Mouse (Mus musculus): ENCODE measurements around the gene Vamp9.

Vamp9 gene

DNA sequence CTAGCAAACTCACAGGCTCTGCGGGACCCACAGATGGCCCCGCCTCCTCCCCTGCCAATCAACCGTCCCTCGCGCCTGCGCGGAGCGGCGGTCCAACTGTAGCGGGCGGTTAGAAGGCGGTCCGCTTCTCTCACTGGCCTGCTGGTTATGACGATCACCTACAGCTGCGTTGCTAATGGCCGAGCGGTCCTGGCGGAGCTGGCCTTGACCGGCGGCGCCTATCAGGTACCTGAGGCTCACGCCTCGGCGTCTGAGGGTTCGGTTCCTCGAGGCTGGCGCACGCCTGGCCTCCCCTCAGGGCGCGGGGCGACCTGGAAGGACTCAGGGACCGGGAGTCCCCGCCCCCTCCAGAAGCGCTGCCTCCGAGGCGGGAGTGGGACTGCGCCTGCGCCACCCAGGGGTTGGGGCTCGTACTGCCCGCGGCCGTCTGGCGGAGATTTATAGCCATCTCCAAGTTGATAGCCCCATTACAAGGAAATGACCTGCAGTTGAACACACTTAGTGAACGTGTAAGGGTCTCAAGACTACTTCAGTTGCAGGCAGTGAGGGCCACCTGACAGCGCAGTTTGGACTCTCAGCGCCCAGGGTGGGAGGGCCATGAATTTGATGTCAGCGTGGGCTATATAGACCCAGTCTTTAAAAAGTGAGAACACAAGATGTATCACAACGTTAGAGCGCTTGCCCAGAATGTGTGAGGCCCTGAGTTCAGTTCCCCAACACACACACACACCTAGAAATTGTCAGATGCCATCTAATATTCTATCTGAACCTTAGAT is at the start of gene Vamp9:
Gene Vamp9, plus strand, starts transcription at position 74 of the 776 bp plus-strand sequence.
- peak; percentile 98 for DNase-seq (ENCODE audit: low spot score)

DNA sequence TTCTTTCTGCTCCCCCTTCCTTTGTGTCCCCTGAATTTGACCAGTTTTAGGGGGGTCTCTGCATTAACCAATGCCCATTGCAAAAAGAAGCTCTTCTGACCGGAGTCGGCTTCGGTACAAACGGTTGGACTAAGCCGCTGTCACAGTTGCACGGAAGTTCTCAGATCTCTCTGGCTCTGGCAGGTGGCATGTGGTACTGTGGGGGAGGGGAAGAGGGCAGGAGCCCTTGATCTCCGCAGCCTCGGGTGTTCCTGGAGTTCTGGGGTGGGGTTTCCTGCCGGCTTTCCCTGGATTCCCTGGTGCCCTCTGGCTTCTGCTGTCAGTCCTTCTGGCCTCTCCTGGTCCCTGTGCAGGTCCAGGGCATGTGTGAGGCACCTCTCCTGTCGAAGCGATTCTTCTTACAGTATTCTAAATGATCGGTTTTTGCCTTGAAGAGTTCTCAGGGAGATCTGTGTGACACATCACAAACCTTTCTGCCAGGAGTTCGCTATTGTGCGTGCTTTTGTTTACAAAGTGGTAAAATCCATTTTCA is 48.9 kb upstream of the Vamp9 start:
- DNase-seq (ENCODE audit: low spot score): no peak

DNA sequence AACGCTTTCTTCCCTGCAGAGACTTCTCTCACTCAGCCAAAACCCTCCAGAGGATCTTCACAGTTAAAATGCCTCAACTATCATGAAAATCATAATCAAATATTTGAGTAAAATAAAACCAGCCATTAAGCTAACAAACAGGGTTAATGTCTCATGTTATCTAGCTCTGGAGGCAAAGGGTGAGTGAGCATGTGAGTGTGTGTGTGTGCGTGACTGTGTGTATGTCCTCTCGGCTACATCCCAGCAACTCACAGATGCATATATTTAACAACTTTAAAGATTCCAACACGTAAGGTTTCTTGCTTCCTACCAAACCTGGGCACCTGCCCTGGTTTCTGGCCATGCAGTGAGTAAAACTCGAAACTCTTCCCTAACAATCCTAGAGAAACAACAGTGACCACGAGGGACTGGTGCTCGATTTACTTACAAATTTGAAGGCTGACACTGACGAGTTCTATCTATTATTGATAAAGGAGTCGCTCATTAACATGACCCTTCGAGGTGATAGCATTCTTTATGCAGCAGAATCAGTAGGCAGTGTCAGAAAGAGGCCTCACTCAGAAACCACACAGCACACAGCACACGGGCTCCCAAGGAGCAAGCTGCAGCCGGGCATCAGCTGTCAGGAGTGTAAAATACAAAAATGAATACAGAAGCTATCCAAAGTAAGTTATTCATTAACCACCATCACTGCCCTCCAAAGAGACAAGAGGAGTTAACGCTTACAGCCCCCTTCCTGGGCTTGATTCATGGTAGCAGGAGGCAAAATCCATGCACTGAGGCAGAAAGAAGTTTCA is 46.2 kb upstream of the Vamp9 start:
- no peak for DNase-seq (ENCODE audit: low spot score)

DNA sequence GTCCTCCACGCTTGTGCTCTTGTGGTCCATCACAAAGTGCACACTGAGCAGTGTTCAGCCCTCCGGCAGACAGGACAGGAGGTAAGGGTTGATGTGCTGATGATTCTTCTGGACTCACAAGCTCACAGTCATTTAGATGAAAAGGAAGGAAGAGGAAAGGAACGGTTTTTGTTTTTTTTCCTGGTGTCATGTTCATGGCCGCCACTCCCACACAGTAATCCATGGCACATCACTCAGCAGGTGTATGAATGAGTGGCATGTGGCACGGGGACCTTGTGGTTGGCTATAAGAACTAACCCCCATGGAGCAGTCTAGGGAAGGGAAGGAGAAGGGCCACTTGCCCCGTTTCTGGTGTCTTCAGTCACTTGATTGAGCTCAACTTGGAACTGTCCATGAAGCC is 44.2 kb upstream of the Vamp9 start:
- no peak for DNase-seq (ENCODE audit: low spot score)

DNA sequence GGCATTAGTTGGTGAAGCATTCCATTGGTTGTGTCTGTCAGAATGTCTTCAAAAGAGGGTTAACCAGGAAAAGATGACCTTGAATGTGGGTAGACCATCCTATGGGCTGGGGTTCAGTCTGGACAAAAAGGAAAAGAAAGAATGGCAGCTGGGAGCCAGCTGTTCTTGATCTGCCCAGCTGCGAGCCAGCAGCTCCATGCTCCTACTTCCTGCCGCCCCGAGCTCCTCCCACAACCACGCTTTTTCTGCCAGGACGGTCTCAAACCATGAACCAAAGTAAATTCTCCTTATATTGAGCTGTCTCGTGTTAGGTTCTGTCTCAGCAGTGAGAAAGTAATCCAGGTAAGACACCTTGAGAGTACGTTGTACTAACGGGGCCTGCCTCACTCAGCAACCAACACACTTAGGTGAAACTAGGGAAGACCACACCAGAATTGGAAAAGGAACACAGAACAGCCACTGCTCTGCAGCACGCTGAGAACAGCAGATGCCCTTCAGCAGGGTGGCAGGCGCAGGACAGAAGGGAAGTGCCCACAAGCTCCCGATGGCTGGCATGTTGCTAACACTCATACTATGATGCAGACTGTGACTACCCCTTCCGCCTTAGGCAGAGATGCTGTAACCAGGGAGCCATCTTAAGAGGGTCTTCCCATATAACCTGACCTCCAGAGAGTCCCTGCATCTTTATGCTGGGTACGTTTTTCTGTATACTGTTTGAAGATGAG is 42.2 kb upstream of the Vamp9 start:
- no peak for DNase-seq (ENCODE audit: low spot score)

DNA sequence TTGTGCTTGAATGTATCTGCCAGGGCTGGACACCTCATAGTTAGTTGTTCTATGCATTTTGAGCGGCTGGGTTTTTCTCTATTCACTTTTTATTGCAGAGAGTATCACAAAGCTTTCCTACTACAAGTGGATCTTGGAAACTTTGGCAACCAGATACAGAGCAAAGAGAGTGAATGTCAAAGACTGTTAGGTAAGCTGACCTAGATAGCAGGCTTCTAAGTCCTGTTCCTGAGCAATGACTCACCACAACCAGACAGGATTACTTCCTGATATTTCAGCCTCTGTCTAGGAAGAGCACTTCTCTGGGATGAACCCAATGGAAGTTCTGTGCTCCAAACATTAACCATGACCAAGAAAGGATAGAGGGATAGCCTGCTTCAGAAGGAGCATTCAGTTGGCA is 40.3 kb upstream of the Vamp9 start:
- no peak for DNase-seq (ENCODE audit: low spot score)

DNA sequence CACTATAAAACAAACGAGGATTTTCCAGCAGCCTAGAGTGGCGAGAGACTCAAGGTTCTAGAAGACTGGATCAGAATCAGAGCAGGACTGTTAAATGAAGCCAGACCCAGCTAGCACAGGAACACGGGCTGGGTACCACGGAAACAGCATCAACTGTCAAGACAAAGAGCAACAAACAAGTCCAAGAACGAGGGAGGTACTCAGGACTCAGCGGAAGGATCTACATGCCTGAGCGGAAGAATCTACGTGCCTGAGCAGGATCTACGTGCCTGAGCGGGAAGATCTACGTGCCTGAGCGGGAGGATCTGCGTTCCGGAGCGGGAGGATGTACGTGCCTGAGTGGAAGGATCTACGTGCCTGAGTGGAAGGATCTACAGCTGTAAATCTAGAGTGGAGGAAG is 37.8 kb upstream of the Vamp9 start:
- no peak for DNase-seq (ENCODE audit: low spot score)

DNA sequence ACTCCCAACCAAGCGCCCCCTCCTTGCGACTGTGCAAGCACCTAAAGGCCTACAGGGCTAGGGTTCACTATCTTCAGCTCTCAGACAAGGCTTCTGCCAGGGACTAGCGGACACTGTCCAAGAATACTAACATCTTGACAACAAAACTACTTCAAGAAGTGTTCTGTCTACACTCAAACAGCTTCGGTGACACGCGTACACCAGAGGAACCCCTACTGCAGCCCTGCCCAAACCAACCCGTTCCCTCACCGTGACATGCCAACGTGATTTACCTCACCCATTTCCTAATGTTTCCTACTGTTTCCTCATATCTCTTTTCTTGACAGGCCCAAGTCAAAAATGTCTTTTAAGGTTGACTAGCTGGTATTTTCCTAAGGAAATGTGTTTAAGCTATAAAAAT is 37.1 kb upstream of the Vamp9 start:
- no peak for DNase-seq (ENCODE audit: low spot score)

DNA sequence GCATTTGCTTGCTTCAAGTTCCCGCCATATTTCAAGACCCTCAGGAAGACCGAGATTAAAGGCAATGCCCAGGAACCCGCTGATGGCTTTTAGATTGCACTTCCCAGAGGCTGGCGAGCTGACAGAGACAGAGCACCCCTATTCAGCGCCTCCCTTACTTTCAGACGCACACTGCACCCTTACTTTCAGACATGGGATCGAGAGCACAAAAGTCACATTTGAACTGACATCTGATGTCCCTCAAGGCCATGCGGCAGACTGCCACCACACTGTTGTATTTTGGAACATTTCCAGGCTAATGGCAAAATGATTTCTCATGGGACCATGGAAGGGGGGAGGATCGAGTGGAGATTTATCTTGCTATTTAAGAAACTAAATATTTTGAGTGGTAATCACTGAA is 28.5 kb upstream of the Vamp9 start:
- no peak for DNase-seq (ENCODE audit: low spot score)

DNA sequence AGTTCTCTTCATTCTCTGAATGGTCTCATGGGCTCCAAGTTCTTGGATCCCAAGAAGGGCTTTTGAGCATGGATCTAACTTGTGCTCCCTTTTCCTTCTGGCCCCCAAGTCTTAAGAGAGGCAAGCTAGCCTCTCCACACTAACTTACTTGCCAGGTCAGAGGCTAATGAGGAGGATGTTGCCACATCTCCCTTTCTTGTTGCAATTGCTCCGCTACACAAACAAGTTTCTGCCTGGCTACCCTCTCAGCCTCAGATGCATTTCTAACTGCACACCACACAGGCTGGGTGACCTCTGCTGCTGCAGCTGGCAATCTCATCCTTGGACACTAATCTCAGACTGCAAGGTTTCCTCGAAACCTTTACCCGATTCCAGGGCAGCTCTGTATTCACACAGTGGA is 23.6 kb upstream of the Vamp9 start:
- no peak for DNase-seq (ENCODE audit: low spot score)

DNA sequence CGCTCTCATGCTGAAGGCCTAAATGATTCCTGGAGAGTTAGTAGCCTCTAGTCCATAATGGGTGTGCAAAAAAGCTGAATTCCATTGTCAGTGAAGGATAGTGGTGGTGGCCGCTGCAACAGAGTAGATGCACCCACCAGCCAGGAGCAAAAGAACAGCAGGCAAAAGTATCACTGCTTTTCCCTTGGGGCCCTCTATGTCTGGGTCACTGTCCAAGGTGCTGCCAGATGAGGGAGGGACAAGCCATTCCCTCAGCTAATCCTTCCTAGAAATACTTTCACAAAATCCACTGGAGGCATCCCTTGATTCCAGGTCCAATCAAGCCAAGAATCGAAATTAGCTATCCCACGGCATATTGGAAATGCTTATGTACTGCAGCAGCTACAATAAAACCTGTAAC is 22.0 kb upstream of the Vamp9 start:
- DNase-seq (ENCODE audit: low spot score): no peak

DNA sequence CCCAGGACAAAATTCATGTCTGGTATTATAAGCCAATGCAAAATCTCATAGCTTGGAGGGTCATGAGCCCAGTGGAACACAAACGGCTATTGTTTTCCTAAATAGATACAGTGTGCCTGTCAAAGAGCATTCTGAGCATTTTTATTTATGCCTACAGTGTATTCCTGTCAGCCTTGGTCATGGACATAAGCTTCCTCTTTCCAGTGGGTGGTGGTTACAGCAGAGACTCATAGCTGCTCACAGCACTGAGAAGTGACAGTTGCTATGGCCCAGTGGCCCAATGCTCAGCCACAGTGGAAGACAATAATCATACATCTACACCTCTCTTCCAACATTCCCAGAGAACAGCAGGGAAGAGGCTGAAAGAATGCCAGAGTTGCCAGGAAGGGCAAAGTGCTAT is 18.9 kb upstream of the Vamp9 start:
- DNase-seq (ENCODE audit: low spot score): no peak

DNA sequence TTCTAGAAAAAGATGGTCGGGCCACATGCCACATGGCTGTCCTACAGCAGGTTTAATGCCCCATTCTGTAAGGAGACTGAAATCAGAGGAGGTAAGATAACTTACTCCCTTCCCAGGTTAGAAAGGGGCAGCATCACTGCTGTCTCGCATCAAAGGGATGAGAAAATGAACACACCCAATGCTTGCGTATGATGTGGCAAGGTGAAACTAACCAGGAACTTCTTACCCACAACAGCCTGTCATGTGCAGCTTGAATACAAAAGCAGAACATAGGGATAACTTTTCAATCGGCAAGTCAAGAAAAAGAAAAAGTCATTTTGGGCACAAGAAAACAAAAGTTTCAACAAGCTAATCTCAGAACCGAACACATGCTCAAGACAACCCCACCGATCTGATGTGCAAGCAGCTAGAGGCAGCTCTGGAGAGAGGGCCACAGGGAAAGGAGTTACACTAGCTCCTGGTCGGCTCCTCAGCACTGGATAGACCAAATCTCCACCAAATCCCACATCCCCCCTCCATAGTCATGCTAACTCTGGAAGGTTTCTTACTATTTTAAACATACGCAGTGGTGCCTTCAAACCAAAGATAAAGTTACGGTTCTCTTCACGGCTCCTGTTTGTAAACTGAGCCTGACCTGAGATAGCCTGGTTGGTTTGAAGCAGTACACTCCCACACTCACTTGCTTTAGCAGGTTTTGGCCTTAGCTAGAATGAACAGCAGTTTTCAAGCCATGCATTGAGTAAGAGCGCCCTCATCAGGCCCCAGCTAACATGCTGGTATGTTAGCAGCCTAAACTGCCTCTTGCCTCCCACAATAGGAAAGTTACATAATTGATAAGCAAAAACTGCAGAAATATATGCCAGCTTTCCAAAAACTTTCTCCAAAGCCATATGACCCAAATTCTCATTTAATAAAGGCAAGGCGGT is 14.3 kb upstream of the Vamp9 start:
- DNase-seq (ENCODE audit: low spot score): peak; percentile 31

DNA sequence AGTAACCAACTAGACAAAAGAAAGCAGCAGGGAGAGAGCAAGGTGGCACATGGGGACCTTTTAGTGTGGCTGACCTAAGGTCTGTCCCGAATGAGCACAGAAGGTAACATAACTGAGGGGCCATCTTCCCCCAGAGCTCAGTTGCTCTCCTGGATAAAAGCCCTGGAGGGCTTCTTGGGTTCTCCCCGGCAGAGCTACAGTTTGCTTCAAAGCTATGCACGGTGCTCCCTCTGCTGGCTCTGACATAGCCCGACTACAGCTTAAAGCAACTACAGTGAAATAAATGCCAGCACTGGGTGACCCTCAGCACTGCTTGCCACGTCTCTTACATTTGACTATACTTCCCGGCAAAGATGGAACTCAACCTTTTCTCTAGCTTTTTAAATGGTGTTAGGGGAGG is 6.0 kb upstream of the Vamp9 start:
- DNase-seq (ENCODE audit: low spot score): peak; percentile 52

DNA sequence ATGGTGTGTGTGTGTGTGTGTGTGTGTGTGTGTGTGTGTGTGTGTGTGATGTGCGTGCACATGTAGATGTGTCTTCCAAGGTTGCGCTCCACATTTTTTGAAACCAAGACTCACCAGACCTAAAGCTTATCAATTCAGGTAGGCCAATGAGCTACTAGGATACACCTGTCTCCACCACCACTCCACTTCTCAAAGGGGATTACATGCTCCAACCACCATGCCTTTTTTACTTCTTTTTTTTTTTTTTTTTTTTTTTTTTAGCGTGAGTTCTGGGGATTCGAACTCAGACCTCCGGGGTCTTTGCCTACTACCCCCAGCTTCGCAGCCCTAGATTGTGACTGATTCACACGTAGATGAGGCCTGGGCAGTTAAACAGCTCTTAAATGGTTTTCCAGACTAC is 323 bp upstream of the Vamp9 start:
- DNase-seq (ENCODE audit: low spot score): no peak

DNA sequence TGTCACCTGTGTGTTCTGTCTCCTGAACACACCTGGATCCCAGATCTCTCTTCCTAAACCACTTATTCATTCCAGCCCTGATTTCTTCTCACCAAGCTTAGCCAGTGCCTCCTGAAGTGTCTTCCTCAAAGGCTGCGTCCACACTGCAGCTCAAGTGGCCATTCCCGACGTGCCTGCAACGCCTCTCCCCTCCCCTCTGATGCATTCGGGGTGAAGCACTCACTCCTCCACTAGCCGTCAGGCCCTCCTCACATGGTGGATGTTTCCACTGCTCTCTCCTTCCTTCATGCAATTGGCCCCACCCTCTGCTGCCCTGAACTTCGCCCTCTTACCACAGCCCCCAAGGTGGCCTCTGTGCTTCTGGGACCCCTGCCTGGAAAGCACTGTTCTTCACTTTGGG is 9.4 kb downstream of the Vamp9 start:
- DNase-seq (ENCODE audit: low spot score): no peak

DNA sequence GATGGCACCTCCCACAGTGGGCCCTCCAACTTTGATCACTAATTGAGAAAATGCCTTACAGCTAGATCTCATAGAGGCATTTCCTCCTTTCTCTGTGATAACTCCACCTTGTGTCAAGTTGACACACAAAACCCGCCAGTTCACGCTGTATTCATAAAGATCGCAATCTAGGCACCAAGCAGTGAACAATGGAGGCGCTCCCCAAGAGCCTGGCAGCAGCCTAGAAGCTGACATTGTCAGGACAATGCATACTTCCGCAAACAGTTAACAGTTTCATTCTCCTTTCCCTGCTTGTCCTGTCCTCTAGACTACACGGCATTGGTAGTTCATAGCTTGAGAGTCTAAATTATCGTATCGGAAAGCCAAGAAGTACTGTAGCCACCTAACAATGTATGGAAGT is 16.0 kb downstream of the Vamp9 start:
- no peak for DNase-seq (ENCODE audit: low spot score)

DNA sequence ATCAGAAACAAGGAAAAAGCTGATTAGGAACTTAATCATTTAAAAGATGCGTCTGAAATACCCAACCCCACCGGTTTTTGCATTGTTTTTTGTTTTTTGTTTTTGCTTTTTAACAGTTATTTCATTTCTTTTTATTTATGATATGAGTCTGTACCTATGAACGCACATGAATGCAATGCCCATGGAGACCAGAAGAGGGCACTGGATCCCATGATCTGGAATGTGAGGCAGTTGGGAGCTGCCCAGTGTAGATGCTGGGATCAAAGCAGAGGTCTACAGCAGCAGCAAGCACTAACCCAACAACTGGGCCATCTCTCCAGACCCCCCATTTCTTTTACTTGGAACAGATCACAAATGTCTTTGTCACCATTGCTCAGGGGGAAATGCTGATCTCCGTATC is 21.9 kb downstream of the Vamp9 start:
- DNase-seq (ENCODE audit: low spot score): peak; percentile 54

DNA sequence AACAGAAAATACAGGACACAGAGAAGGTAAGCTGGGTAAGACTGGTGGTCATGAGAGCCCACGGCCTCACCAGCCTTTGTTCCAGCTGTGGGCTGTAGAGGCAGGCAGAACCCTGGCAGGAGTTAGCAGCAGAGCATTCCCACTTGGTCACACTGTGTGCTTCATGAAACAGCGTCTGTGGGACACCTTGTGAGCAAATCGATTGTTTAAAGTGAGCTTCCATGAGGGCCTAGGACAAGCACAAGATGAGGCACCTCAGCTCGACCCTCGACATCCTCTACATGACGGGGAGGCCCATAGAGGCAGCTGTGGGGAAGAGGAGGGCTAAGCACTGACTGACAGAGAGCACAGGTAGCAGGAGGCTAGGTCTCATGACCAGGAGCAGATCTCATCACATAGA is 25.9 kb downstream of the Vamp9 start:
- DNase-seq (ENCODE audit: low spot score): no peak

DNA sequence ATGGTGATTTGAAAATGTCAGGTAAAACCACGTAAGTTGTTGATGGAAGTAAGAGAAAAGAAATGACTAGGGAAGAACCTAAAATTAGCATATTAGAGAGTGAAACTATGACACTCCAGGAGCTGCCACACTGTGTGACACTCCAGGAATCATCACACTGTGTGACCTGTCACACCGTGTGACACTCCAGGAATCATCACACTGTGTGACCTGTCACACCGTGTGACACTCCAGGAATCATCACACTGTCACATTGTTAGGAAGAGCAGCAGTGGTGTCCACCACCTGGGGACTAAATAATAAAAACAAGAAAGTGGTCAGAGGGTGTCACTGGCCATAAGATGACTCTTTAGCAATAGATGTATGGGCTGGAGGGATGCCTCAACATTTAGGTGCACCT is 33.4 kb downstream of the Vamp9 start:
- no peak for DNase-seq (ENCODE audit: low spot score)

DNA sequence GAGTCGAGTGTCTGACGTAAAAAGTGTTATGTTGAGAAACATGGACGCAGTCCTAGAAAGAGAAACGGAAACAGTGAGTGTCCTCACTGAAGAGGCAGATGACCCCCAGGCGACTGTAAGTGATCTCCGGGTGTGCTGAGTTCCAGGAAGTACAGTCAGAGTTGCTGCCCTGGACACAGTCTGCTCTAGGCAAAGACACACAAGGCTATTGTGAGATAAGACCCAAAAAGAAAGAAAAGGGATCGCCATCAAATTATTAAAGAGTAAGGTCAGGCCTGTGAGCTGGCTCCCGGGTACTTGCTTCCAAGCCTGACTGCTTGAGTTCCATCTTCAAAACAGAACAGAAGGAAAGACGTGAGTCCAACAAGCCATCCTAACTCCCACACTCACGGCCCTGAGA is 35.2 kb downstream of the Vamp9 start:
- no peak for DNase-seq (ENCODE audit: low spot score)

Data from urinary bladder, postnatal 14 days (tissue).